Mouse (Mus musculus) monocyte, adult 2 months (primary cell): ENCODE results near the gene Vmn2r97.
"Not testable (repeated sequence)": the region's sequence is repeated elsewhere in the genome, so short reads cannot be mapped to it uniquely, and the experiment has no call there.

Experiments
- DNase-seq, 2 experiments: peaks; one replicate each; pipeline ENCODE4 v3.0.0; 2022; ENCODE audit warnings: low spot score in 2 of 2, low read depth in 1 of 2

The Vmn2r97 gene

GRCm38 (mm10) chr17:18914000-18914399, at the start of gene Vmn2r97:
Gene Vmn2r97 (plus strand): TSS chr17:18914300.
- DNase-seq = not testable (repeated sequence)

- DNase-seq = not testable (repeated sequence)
Observed at GRCm38 (mm10) chr17:18882436-18882835, 31.7 kb upstream of the Vmn2r97 start.

DNA sequence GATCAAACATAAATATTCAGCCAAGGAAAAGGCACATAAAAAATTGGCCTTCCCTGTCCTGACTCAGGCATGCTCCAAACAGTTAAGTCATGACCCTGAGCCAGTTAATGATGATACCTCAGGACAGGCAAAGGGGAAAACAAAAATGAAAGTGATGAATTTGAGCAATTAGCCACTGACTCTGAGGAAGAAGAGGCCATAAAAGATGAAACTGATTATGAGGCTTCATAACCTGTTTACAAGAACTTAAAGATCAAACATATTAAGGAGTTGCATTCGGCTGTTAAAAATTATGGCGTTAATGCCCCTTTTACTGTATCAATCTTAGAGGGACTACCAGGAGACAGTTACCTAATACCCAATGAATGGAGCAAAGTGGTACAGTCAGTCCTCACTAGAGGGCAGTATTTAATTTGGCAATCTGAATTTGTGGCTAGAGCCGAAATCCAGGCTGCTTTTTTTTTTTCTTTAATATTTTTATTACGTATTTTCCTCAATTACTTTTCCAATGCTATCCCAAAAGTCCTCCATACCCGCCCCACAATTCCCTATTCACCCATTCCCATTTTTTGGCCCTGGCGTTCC, 24.3 kb upstream of the Vmn2r97 start:
- DNase-seq = no peak

- not testable (repeated sequence) for DNase-seq
Observed at GRCm38 (mm10) chr17:18957800-18958199, 43.7 kb downstream of the Vmn2r97 start.

GRCm38 (mm10) chr17:18968371-18969275, 54.5 kb downstream of the Vmn2r97 start:
- peak in 1 of 2 experiments; percentile 5 for DNase-seq
